Mouse (Mus musculus): ENCODE measurements around the gene Gtf2e1. TPM values are rescaled to one million over a fixed set of nuclear protein-coding genes. Genes with fewer than 3 reads are reported as not detected.

Gene Gtf2e1
- 17.4 TPM for polyA plus RNA-seq (2021)

- in situ Hi-C loops (cut with MboI; ENCODE audit: low pct_unique_long_range_greater_than_20kb) = no loop called here
- CTCF ChIA-PET = no interaction called here
These were observed at the start of gene Gtf2e1, which contains the start of gene Rabl3 for GRCm38 (mm10) chr16:37539611-37540580. Gene Gtf2e1 (minus strand): TSS chr16:37539789. Gene Rabl3 (plus strand): TSS chr16:37539885.

GRCm38 (mm10) chr16:37585129-37585563 is 45.6 kb upstream of the Gtf2e1 start:
- no peak for TF ChIP-seq CTCF (IDR thresholded peaks at IDR 0.05)
- no peak for ATAC-seq
- no peak for DNase-seq (ENCODE audit: low read depth, low spot score)
- POLR2A ChIA-PET = interaction anchor here (1.1 kb wide), 1 partner anchor 13 kb away, joined by 4 read pairs; no protein-coding TSS in a partner anchor
- H3K27me3 ChIP-seq = no peaks in the 10 kb centered on the region
- CTCF ChIA-PET = interaction anchor here (1.0 to 1.8 kb wide), 3 partner anchors 12 to 41 kb away, joined by 3 to 5 read pairs (median 3); no protein-coding TSS in a partner anchor
- in situ Hi-C loops (cut with MboI; ENCODE audit: low pct_unique_long_range_greater_than_20kb) = no loop called here

More at GRCm38 (mm10) chr16:37539611-37540580, at the start of gene Gtf2e1, which contains the start of gene Rabl3:
- ATAC-seq = peak; percentile 99
- peak; percentile 92 for DNase-seq (ENCODE audit: low read depth, low spot score)
- TF ChIP-seq CTCF (IDR thresholded peaks at IDR 0.05) = no peak
- POLR2A ChIA-PET = interaction anchor here (1.2 kb wide), 1 partner anchor 11 kb away, joined by 3 read pairs; no protein-coding TSS in a partner anchor
- H3K27me3 ChIP-seq = no peaks in the 10 kb centered on the region

GRCm38 (mm10) chr16:37584218-37585035 is 44.8 kb upstream of the Gtf2e1 start:
- ChIA-PET CTCF (interaction anchor here (1.0 to 1.8 kb wide), 3 partner anchors 12 to 41 kb away, joined by 3 to 5 read pairs (median 3); no protein-coding TSS in a partner anchor), POLR2A (interaction anchor here (1.1 to 1.6 kb wide), 2 partner anchors 13 to 17 kb away, joined by 3 to 4 read pairs; no protein-coding TSS in a partner anchor)
- H3K27me3 ChIP-seq = no peaks in the 10 kb centered on the region
- no peak for TF ChIP-seq CTCF (IDR thresholded peaks at IDR 0.05)
- DNase-seq (ENCODE audit: low read depth, low spot score) = no peak
- ATAC-seq = peak; percentile 87
- in situ Hi-C loops (cut with MboI; ENCODE audit: low pct_unique_long_range_greater_than_20kb) = no loop called here

GRCm38 (mm10) chr16:37583801-37584200 is 44.2 kb upstream of the Gtf2e1 start:
- ChIA-PET CTCF (interaction anchor here (1.3 to 1.8 kb wide), 2 partner anchors 13 to 40 kb away, joined by 3 to 5 read pairs; no protein-coding TSS in a partner anchor), POLR2A (interaction anchor here (1.6 kb wide), 1 partner anchor 16 kb away, joined by 3 read pairs; no protein-coding TSS in a partner anchor)
- no peaks in the 10 kb centered on the region for H3K27me3 ChIP-seq
- ATAC-seq (no peak), DNase-seq (ENCODE audit: low read depth, low spot score) (no peak)
- TF ChIP-seq CTCF (IDR thresholded peaks at IDR 0.05) = no peak
- in situ Hi-C loops (cut with MboI; ENCODE audit: low pct_unique_long_range_greater_than_20kb) = no loop called here

- POLR2A ChIA-PET = interaction anchor here (1.6 kb wide), 1 partner anchor 16 kb away, joined by 3 read pairs; no protein-coding TSS in a partner anchor
- TF ChIP-seq CTCF (IDR thresholded peaks at IDR 0.05) = no peak
- ATAC-seq = no peak
- in situ Hi-C loops (cut with MboI; ENCODE audit: low pct_unique_long_range_greater_than_20kb) = no loop called here
- no peak for DNase-seq (ENCODE audit: low read depth, low spot score)
- CTCF ChIA-PET = interaction anchor here (1.8 kb wide), 1 partner anchor 13 kb away, joined by 5 read pairs; no protein-coding TSS in a partner anchor
- H3K27me3 ChIP-seq = no peaks in the 10 kb centered on the region
These were observed 43.7 kb upstream of the Gtf2e1 start for GRCm38 (mm10) chr16:37583306-37583705.

GRCm38 (mm10) chr16:37581901-37582300 is 42.3 kb upstream of the Gtf2e1 start:
- CTCF ChIA-PET = interaction anchor here (1.2 kb wide), 1 partner anchor 9 kb away, joined by 3 read pairs; no protein-coding TSS in a partner anchor
- ATAC-seq = no peak
- POLR2A ChIA-PET = no interaction called here
- H3K27me3 ChIP-seq = no peaks in the 10 kb centered on the region
- no peak for TF ChIP-seq CTCF (IDR thresholded peaks at IDR 0.05)
- in situ Hi-C loops (cut with MboI; ENCODE audit: low pct_unique_long_range_greater_than_20kb) = no loop called here
- DNase-seq (ENCODE audit: low read depth, low spot score) = no peak

- ATAC-seq = no peak
- in situ Hi-C loops (cut with MboI; ENCODE audit: low pct_unique_long_range_greater_than_20kb) = no loop called here
- no peak for TF ChIP-seq CTCF (IDR thresholded peaks at IDR 0.05)
- H3K27me3 ChIP-seq = no peaks in the 10 kb centered on the region
- ChIA-PET CTCF (no interaction called here), POLR2A (interaction anchor here (0.6 kb wide), 1 partner anchor 51 kb away, joined by 4 read pairs; no protein-coding TSS in a partner anchor)
- DNase-seq (ENCODE audit: low read depth, low spot score) = no peak
These were observed 41.1 kb upstream of the Gtf2e1 start for GRCm38 (mm10) chr16:37580651-37581050.

- ATAC-seq (no peak), DNase-seq (ENCODE audit: low read depth, low spot score) (no peak)
- ChIA-PET POLR2A (interaction anchor here (0.5 kb wide), 1 partner anchor 8 kb away, joined by 3 read pairs; no protein-coding TSS in a partner anchor), CTCF (interaction anchor here (0.8 to 1.7 kb wide), 3 partner anchors 12 to 25 kb away, joined by 3 to 4 read pairs (median 4); no protein-coding TSS in a partner anchor)
- H3K27me3 ChIP-seq = no peaks in the 10 kb centered on the region
- TF ChIP-seq CTCF (IDR thresholded peaks at IDR 0.05) = no peak
- in situ Hi-C loops (cut with MboI; ENCODE audit: low pct_unique_long_range_greater_than_20kb) = no loop called here
These were observed 40.4 kb upstream of the Gtf2e1 start, which contains the start of gene Hgd for GRCm38 (mm10) chr16:37579994-37580393. Gene Hgd (plus strand): TSS chr16:37580153.

GRCm38 (mm10) chr16:37579591-37579990 is 40.0 kb upstream of the Gtf2e1 start:
- DNase-seq (ENCODE audit: low read depth, low spot score) (no peak), ATAC-seq (no peak)
- CTCF ChIA-PET = interaction anchor here (0.8 to 1.7 kb wide), 3 partner anchors 12 to 24 kb away, joined by 3 to 4 read pairs (median 4); no protein-coding TSS in a partner anchor
- TF ChIP-seq CTCF (IDR thresholded peaks at IDR 0.05) = no peak
- H3K27me3 ChIP-seq = no peaks in the 10 kb centered on the region
- in situ Hi-C loops (cut with MboI; ENCODE audit: low pct_unique_long_range_greater_than_20kb) = no loop called here
- POLR2A ChIA-PET = interaction anchor here (0.5 kb wide), 1 partner anchor 8 kb away, joined by 3 read pairs; no protein-coding TSS in a partner anchor

All from Patski (cell line).